Mouse (Mus musculus) spleen, postnatal 14 days (tissue): ENCODE data around the gene Krtap5-1.
"Not testable (repeated sequence)": the region's sequence is repeated elsewhere in the genome, so short reads cannot be mapped to it uniquely, and the experiment has no call there.

ENCODE experiments used
- DNase-seq, 2 experiments: peaks; one replicate each; pipeline ENCODE4 v3.0.0; 2021 to 2022; ENCODE audit warnings: low spot score in 2 of 2

The Krtap5-1 gene

GRCm38 (mm10) chr7:142297018-142297417 is at the start of gene Krtap5-1:
Krtap5-1 (minus strand) TSS chr7:142297118.
- DNase-seq: not testable (repeated sequence)

DNA sequence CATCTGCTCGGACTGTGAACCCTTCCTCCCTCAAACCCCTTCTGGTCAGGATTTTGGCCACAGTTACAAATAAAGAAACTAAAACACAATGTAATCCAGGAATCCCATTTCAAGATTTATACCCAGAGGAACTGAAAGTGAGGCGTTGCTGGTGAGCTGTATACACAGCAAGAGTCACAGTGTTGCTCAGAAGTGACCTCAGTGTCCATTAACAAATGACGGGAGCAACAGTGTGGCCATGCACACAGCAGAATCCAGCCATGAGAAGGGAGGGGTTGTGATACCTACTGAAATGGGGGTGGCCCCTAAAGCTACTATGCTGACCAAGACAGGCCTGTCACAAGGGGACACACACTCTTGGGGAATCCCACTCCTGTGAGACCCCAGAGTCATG is 45.3 kb upstream of the Krtap5-1 start:
- DNase-seq: no peak

DNA sequence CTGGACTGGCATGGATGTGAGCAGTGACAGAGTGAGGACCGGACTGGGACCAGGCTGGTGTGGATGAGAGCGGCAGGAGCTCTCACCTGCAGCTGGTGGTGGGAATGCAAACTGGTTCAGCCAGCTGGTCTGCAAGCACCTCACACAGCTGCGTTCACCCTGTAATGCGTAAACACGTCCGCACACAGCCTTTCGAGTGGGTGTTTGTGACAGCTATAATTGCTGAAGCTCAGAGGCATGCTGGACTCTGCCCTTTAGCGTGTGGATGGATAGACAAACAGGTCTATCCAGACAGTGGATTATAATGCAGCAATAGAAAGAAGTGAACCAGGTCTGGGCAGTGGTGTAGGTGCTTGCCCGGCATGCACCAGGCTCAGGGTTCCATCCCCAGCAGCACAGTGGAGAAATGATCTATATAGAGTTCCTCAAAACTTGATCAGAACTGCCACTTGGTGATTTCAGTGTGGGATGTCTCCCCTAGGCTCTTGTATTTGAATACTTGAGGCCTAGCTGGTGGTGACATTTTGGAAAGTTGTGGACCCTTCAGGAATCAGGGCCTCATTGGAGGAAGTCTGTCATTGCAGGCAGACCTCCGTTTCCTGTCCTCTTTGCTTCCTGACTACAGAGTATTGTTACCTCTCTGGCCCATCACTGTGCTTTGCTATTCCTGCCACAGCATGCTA is 44.8 kb upstream of the Krtap5-1 start:
- no peak for DNase-seq

DNA sequence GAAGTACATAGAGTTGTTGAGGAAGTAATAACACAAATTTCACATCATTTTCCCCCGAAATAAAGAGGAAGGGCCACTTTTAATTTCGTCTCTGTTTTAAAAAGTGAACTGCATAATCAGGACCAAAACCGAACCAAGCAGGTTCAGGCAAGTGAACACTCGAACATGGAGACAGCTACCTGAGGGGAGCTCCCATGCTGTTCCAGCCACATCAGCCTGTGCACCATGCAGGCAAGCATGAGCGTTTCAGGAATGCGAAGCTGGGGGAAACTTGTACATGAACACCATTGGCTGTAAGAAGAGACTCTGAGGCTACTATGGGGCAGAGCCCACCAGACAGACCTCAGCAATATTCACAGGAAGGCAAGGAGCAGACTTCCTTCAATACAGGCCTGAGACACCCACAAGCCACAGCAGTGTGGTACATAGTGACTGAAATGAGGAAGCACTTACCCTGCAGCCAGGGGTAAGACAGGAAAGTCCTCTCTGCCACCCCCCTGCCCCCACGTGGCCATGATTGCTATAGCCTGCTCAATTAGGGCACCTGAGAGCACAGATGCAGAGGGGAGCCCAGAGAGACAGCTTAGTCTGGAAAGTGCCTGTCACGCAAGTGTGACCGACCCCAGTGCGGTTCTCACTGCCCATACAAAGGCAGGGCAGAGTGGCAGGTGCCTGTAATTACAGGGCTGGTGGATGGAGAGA is 43.5 kb upstream of the Krtap5-1 start:
- peak in 1 of 2 experiments; percentile 46 for DNase-seq

DNA sequence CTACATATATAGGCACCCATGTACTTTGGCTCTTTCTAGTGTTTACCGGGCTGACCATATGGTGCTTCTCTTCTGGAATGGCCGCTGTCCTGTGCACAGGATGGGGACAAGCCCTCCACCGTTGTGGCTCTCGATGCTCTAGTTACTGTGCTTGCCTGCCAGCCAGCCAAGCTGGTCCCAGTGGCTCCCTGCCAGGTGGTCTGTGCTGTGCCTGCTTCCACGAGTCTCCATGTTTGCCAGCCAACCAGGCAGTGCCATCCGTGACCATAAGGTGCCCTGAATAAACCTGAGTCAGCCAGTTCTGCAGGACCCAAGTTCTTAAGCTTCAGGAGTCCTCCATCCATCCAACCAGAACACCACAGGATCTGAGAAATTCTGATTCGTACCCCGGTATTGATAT is 38.2 kb upstream of the Krtap5-1 start:
- DNase-seq: no peak

- DNase-seq: peak; percentile 74 to 84
Observed at GRCm38 (mm10) chr7:142334246-142334645, 37.3 kb upstream of the Krtap5-1 start.

- not testable (repeated sequence) for DNase-seq
Observed at GRCm38 (mm10) chr7:142332741-142333140, 35.8 kb upstream of the Krtap5-1 start.

GRCm38 (mm10) chr7:142331281-142331680 is 34.4 kb upstream of the Krtap5-1 start:
- DNase-seq: no peak

- DNase-seq: no peak
Observed at GRCm38 (mm10) chr7:142330271-142330724, 33.4 kb upstream of the Krtap5-1 start.

GRCm38 (mm10) chr7:142328507-142328906 is 31.6 kb upstream of the Krtap5-1 start:
- DNase-seq: no peak

DNA sequence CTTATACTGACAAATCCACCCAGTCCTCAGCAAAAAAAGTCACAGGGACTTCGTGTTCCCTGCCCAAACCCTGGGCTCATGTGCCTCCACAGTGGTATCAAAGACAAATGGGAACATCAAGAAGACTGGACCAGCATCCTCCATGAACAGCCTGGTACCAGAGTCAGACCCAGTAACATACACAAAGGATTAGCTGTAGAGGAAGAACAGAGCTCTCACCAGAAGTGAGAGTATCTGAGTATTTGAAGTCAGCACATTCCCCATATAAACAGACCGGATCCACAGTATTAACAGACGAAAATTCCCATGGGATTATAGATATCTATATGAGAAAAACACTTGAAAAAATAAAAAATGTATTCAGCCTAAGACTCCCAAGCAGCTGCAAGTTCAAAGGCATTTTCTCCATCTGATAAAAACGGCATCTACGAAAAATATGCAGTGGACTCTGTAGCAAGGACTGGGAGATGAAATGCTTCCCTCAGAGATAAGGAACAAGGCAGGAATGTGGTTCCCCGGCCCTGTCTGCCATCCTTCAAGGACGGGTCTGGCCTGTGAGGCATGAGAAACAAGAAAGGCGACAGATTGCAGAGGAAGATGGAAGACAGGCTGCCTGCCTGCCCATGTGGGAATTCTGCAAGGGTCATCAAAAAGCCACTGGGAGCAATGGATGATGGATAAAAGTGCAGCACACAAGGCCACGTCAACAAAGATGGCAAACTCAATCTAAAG is 30.0 kb upstream of the Krtap5-1 start:
- no peak for DNase-seq

GRCm38 (mm10) chr7:142323396-142324117 is 26.6 kb upstream of the Krtap5-1 start:
- no peak for DNase-seq

DNA sequence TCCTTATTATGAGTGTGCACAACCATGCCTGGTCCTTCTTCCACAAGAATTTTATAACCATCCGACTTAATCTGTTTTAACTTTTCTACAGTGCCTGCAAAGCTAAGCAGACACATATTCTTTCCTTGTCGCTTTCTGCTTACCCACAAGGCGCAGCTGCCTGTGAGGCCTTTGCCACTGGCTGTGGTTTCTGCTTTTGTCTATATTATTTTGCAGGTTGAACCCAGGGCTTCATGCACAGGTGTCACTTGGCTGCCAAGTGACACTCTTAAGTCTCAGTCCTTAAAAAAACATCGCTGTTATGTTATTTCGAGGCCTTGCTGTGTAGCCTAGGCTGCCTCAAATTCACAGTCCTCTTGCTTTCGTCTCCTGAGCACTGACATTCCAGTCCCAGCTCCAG is 25.7 kb upstream of the Krtap5-1 start:
- no peak for DNase-seq

DNA sequence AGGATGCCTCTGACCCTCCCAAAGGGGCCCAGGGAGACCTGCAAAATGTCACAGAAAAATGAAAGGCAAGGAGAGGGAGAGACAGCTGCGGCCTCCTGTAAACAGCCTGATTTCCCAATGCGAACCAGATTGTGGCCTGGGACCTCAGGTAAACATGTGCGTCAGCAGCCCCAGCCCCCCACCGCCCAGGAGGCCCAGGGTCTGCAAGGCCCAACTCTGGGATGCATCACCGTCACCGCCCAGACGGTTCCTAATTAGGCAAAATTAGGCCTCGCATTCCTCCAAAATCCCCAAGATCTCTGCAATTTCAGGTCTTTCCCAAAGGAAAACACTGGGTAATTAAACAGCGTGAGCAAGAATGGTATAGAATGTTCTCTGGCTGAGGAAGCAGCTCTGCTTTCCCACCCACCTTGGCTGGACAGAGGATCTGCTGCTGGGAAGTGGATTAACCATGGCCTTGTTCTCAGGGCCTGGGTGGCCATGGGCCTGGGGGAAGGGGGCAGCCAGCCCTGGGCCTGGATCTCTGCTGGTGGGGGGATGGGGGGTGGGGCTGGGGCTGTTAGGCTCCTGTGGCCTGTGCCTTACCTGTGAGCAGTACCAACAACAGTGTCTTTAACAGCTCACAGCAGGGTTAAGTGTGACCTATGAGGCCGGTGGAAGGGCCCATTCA is 24.9 kb upstream of the Krtap5-1 start:
- DNase-seq: not testable (repeated sequence)

DNA sequence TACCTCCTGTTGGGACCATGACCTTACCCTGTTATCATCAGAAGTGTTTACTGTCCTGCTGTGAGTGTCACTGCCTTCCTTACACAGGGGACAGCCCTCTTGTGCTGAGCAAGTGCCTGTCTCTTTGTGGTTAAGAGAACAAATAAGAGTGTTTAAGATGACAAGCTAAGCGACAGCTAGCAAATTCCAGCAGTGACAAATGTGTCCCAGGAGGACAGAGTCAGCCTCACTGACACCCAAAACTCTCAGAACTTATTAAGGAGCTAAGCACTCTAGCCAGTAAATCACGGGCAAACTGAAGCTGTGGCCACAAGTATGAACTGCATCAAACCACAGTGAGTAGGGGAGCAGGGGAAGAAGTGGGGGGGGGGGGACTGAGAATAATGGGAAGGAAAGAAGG is 24.0 kb upstream of the Krtap5-1 start:
- no peak for DNase-seq

DNA sequence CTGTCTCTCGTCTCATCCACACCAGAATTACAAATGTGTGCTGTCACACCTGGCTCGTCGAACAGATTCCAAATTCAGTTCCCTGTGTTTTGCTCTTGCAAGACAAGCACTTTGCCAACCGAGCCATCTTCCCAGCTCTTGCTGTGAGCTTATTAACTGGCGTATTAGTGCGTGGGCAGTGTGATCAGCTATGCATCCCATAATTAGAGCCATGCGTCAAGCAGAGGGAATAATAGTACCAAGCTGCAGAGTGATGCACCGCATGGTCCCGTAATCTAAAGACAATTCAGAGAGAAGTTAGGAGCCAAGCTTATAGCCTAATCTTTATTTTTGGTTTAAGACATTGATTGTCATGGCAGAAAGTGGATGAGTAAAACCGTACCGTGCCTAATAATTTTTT is 22.2 kb upstream of the Krtap5-1 start:
- no peak for DNase-seq

- no peak for DNase-seq
Observed at GRCm38 (mm10) chr7:142317216-142317615, 20.3 kb upstream of the Krtap5-1 start.

GRCm38 (mm10) chr7:142316558-142316957 is 19.6 kb upstream of the Krtap5-1 start:
- DNase-seq: no peak

GRCm38 (mm10) chr7:142314600-142315285 is 17.8 kb upstream of the Krtap5-1 start:
- DNase-seq: no peak

- DNase-seq: not testable (repeated sequence)
Observed at GRCm38 (mm10) chr7:142303929-142304328, 7.0 kb upstream of the Krtap5-1 start.

DNA sequence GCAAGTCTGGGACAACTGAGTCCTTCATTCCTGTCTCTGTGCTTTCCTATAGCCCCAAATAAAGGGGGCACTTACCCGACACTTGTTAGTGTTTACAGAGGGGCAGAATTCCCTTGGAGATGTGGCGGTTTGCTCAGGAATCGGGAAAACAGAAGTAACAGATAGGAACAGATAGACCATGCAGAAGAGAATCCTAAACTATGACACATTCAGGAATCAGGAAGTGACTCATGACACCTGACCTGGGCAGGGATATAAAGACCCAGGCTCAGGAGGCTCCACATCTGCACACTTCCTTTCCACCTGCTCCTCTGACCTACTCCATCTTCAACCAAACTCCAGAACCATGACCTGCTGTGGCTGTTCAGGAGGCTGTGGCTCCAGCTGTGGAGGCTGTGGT is 6.3 kb upstream of the Krtap5-1 start, which contains the start of gene Krtap5-4:
TSS of gene Krtap5-4 (plus strand) at position 301 of the 400 bp plus-strand sequence.
- DNase-seq: no peak
